Mouse (Mus musculus) frontal cortex, postnatal 14 days (tissue): ENCODE data around the gene Rad9a.
A peak's percentile ranks its signal among the peaks of the same experiment; 100 is the strongest.
"Not testable (repeated sequence)": the region's sequence is repeated elsewhere in the genome, so short reads cannot be mapped to it uniquely, and the experiment has no call there.

Experiments
- DNase-seq, 2 experiments: peaks; one replicate each; pipeline ENCODE4 v3.0.0; 2022; ENCODE audit warnings: low spot score in 2 of 2

Rad9a gene

DNA sequence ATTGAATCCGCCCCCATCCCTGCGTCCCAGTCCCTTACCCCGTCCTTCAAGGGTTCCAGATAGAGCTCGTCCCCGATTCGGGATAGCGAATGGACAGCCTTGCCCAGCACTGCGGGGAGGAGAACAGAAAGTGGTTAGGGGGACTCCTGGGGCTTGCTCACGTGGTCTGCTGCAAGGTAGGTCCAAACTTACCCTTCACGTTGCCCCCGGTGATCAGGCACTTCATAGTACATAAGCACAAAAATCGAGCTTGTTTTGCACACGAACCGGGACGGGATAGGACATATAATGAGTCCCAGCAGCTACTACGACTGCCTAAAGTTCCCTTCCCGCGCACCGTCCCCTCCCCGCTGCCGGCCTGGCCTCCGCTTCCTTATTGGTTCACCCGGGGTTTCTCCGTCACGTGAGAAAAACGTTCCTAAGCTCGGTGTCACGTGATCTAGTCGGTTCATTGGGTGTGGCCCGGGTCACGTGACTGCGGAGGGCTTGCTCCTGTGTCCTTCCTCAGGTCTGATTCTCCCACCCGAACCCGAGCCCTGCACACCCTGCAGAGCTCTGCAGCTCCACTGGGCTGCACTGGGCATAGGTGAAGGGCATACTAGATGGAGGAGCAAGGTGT is at the start of gene Rad9a:
Gene Rad9a, minus strand, starts transcription at position 372 of the 619 bp plus-strand sequence.
- DNase-seq = peak; percentile 94 to 95

DNA sequence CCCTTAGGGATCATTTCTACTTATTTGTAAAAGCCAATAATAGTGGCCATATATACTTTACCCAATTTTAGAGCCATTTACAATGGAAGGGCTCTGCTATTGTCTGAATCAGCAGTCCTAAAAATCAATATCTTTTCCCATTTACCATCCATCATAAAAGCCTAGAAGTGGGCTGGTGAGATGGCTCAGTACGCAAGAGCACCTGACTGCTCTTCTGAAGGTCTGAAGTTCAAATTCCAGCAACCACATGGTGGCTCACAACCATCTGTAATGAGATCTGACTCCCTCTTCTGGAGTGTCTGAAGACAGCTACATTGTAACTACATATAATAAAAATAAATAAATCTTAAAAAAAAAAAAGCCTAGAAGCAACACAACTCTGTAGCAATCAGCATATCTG is 47.2 kb upstream of the Rad9a start:
- DNase-seq = not testable (repeated sequence)

DNA sequence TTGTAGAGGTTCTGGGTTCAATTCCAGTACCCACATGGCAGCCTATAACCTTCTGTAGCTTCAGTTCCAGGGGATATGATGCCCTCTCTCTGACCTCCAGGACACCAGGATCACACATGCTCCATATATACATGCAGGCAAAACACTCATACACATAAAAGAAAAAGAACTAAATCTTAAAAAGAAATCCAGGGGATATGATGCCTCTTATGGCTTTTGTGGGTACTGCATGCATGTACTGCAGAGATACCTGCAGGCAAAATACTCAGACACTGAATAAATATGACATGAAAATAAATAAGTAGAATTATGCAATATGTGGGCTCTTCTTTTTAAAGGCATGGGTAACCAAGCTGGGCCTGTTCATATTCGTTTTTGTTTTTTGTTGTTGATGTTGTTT is 45.5 kb upstream of the Rad9a start:
- no peak for DNase-seq

DNA sequence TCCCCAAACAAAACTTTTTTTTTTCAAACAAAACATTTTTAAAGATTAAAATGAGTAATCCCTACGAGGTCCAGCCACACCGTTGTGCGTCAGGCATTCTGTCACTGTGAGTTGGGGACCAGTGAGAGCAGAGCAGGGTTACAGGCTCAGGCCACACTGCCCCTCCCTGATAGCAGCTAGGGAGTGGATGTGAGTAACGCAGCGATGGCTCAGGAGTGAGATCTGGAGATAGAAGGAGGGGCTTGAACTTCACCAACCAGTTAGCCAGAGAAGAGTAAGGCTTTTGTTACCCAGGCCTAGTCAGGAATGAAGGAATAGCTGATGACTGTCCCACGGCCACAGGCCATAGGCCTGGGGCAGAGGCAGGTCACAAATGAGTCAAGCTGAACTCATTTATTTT is 43.3 kb upstream of the Rad9a start:
- DNase-seq = no peak

DNA sequence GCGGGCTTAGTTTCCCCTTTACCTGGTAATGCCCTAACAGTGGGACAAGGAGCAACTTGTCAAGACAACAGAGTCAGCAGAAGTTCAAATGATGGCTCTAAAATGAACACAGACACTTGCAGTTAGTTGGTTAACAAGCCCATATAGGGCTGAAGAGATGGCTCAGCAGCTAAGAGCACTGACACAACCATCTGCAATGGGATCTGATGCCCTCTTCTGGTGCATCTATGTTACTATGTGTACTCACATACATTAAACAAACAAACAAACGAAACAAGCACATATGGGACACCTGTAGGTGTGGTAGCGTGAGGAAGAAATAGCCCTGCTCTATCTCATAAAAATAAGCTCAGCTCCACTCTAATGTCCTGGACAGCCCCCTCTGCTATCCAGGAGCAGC is 41.0 kb upstream of the Rad9a start:
- DNase-seq = no peak

- DNase-seq = no peak
Observed at GRCm38 (mm10) chr19:4240247-4240668, 38.8 kb upstream of the Rad9a start.

DNA sequence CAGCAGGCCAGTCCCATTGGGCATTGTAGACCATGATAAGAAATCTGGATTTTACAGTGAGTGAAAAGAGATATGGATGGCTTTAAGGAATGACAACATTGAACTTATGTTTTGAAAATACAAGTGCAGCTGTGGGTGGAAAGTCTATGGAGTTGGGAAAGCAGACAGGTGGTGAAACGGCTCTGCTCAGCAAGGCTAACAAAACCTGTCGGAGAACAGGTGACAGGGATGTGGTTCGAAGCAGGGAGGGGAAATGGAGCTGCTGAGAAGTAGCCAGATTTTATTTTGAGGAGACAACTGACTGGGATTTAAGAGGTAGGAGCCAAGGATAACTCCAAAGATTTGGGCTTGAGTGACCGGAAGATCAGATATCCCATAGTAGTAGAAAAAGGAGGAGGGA is 33.1 kb upstream of the Rad9a start:
- no peak for DNase-seq

- DNase-seq = no peak
Observed at GRCm38 (mm10) chr19:4232651-4233050, 31.2 kb upstream of the Rad9a start.

- DNase-seq = peak in 1 of 2 experiments; percentile 39
Observed at GRCm38 (mm10) chr19:4232186-4232572, 30.7 kb upstream of the Rad9a start.

DNA sequence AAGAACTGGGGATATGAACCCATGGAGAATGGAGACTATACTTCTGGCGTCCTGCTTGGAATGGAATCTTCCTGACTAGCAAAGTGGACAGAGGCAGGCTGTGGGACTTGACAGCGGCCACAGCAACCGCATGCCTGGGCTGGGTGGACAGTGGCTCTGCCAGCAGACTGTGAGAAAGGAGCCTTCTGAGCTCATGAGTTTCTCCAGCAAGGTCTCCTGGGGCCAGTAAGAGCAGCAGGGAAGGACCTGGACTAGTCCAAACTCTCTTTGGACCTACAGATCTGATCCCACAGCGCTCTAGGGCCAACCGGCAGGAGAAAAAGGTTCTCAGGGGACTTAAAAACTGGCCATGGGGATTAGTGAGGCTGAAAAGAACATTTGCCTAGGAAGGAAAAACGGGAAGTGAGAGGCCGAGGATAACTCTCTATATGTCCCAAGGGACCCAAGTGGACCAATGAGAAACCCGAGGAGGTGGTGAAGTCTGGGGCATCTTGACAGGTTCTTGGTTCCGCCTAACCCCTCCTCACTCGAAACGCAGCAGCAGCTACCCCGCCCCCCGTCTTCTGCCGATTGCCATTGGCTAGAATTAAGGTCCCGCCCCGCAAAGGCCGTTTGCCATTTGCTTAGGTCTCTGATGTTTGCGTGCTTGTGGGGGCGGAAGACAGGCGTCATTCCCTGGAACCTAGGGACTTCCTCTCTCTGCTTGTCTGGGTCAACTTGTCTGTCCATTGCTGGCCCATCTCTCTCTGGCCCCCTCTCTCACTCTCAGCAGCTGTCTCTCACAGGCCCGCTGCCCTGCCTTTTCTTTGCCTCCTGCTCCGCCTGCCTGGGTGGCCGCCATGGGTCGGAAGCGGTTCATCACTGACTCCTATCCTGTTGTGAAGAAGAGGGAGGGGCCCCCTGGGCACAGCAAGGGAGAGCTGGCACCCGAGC is 30.1 kb upstream of the Rad9a start, which contains the start of gene Pold4:
Gene Pold4, plus strand, starts transcription at position 647 of the 933 bp plus-strand sequence.
- DNase-seq = peak; percentile 95 to 96

DNA sequence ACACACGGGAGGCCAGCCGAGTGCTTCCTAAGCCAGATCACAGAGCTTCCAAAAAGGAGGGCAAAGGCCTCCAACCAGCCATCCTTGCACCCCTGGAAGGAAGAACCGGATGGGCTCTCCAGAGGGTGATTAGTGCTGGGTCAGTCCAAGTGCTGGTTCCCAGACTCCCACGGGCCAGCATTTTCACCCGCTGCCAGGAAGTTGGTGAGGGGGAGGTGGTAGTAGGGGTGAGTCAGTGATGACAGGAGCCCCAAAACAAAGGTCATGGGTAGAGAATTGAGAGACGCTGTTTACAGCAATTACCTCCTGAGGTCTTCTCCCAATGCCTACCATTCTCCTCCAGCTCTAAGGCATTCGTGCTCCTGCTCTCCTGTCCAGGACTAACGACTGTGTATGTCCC is 29.0 kb upstream of the Rad9a start:
- DNase-seq = no peak

- DNase-seq = no peak
Observed at GRCm38 (mm10) chr19:4229451-4230076, 28.1 kb upstream of the Rad9a start.

DNA sequence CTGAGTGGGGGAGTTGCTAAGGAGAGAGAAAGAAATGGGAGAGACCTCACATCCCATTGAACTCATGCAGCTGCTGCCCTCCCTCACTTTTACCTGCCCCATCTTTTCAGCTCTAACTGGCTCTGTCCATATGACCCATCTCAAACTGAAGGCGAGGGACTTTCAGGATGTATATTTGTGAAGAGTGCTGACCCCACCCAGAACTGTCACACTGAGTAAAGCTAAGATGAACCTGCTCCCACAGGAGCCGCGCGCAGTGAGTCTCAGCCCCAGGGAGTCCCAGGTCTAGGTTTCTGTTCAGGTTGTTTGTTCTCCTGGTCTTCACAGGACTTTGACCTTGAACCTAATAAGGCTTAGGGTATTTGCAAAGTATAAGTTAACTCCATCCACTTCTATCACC is 27.4 kb upstream of the Rad9a start:
- DNase-seq = no peak

GRCm38 (mm10) chr19:4227894-4228678 is 26.6 kb upstream of the Rad9a start:
- peak; percentile 60 to 75 for DNase-seq

DNA sequence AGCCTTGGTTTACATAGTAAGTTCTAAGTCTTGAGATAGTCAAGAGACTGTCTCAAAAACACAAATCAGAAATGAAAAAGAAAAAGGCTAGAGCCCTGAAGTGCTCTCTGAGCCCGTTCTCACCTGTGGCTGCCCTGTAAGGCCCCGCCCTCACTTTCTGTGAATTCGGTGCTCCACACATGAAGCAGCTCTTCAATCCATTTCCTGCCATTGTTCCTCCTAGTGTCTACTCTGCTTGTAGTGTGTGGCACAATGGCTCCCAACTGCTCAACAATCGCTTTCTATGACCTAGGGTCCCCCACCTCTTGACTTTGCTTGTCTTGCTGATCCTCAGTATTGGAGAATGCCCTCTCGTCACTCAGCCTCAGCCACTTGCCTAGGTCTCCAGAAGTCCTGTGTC is 26.0 kb upstream of the Rad9a start:
- no peak for DNase-seq

GRCm38 (mm10) chr19:4226779-4227178 is 25.3 kb upstream of the Rad9a start:
- DNase-seq = no peak

DNA sequence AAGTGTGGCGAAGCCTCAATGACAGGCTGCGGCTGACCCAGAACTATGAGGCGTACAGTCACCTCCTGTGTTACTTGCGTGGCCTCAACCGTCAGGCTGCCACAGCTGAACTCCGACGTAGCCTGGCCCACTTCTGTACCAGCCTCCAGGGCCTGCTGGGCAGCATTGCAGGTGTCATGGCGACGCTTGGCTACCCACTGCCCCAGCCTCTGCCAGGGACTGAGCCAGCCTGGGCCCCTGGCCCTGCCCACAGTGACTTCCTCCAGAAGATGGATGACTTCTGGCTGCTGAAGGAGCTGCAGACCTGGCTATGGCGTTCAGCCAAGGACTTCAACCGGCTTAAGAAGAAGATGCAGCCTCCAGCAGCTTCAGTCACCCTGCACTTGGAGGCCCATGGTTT is 20.7 kb upstream of the Rad9a start:
- no peak for DNase-seq

DNA sequence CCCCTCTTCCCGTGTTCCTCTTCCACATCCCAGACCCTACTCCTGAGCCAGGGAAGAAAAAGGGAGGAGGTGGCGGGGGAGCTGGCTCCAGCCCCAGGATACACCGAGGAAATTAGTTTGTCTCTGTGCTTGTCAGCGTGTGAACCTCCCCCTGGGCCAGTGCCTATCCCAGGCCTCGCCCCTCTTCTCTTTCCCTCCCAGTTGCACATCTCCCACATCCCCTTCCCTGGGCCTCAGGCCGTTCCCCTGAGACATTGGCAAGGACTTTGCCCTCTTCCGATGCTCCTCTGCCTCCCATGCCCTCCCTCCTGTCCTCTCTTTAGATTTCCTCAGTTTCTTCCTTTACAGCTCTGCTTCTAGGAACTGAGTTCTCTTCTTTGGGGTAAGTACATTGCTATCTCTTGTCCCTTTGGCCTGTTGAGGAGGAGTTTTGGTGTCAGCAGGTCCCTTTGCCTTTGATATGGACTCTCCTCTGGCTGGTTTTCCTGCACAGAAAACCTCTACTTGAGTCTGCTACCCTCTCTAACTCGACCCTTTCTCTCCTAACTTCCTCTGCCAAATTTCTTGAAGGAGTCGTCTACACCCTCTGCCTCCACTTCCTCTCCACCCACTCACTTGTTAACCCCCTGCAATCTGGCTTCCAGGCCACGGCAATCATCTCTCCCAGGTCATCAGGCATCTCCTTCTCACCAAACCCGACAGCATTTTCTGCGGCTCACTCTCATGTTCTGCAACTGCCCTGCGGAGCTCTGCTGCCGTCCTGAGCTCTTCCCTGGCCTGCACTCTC is 19.7 kb upstream of the Rad9a start:
- DNase-seq = no peak

DNA sequence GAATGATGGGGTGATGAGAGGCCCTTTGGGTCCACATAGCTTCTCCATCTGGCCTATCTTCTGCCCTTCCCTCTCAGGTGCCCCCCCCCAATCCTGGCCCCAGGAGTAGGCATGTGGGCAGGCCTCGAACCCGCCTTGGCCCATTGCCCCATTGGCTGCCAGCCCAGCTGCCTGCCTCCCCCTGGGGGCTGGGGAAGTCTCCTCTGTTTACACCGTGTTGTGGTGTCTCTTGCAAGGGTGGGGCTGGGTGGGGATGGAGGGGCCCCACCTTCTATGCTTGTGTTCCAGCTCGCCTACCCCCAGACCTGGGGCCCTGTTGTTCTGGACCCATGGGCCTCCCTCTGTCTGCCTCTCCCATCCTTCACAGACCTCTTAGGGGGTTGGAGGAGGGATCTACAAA is 19.0 kb upstream of the Rad9a start:
- no peak for DNase-seq

DNA sequence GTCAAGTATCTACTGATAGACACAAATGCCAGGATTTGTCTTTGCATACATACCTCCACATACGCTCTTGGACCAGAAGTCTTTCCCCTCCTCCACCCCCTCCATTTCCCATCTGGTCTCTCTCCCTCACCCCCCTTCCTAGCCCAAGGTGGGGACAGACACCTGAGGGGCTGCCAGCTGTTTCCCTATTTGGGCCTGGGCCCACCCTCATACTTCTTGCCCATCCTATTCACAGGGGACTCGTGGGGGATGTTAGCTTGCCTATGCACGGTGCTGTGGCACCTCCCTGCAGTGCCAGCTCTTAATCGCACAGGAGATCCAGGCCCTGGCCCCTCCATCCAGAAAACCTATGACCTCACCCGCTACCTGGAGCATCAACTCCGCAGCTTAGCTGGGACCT is 18.5 kb upstream of the Rad9a start:
- DNase-seq = no peak

GRCm38 (mm10) chr19:4218784-4219183 is 17.3 kb upstream of the Rad9a start:
- DNase-seq = no peak
